Mouse (Mus musculus) spleen, adult 2 months (tissue): ENCODE results near the gene Wasl. TPM values are rescaled to one million over a fixed set of nuclear protein-coding genes. Genes with fewer than 3 reads are reported as not detected.

Experiments
- DNase-seq, 2 experiments: peaks; one replicate each; pipeline versions ENCODE4 v3.0.0 to v3.0.0-alpha.2; 2012 to 2021; ENCODE audit warnings: low spot score in 2 of 2, low read depth in 1 of 2
- H3K27ac ChIP-seq: fragments of 200-500 bp; 2 replicates; pipeline ENCODE4 v1.5.1; 2012; ENCODE audit warnings: low read length, inconsistent platforms; ENCODE audit not compliant: insufficient read depth
- H3K27me3 ChIP-seq: fragments of 200-500 bp; 2 replicates; pipeline ENCODE4 v1.6.1; 2012; ENCODE audit warnings: mild to moderate bottlenecking, moderate library complexity, low read length, inconsistent platforms; ENCODE audit not compliant: control insufficient read depth, insufficient read depth
- H3K36me3 ChIP-seq: fragments of 200-500 bp; 2 replicates; pipeline ENCODE4 v1.6.1; 2012; ENCODE audit warnings: mild to moderate bottlenecking, low read length, inconsistent platforms; ENCODE audit not compliant: control insufficient read depth, insufficient read depth
- H3K4me1 ChIP-seq: fragments of 200-500 bp; 2 replicates; pipeline ENCODE4 v1.6.1; 2011; ENCODE audit warnings: inconsistent platforms; ENCODE audit not compliant: control insufficient read depth, insufficient read depth, insufficient read length
- H3K4me3 ChIP-seq: fragments of 200-500 bp; 2 replicates; pipeline ENCODE4 v1.5.1; 2011; ENCODE audit warnings: mild to moderate bottlenecking, inconsistent platforms; ENCODE audit not compliant: insufficient read depth, insufficient read length; ENCODE audit errors: extremely low read depth
- CTCF ChIP-seq: fragments of 200-500 bp; IDR thresholded peaks from 2 replicates; pipeline ENCODE4 v1.5.1; 2011; ENCODE audit warnings: mild to moderate bottlenecking, inconsistent platforms; ENCODE audit not compliant: insufficient read depth, insufficient read length, insufficient replicate concordance; ENCODE audit errors: extremely low read depth
- POLR2A ChIP-seq: fragments of 200-500 bp; IDR thresholded peaks from 2 replicates; pipeline ENCODE4 v1.6.1; 2011; ENCODE audit warnings: low read depth, low read length, inconsistent platforms
- WGBS: fragments of 180-500 bp; shearing (Covaris S2); methylation state at CpG from one replicate; pipeline ENCODE4 v1.1.7; 2018; 5-methylcytosine and 5-hydroxymethylcytosine counted together
- polyA plus RNA-seq: library from polyadenylated mRNA; depleted of rRNA; stranded (reverse); fragments of >200 nt; gene quantifications from 2 replicates; pipeline ENCODE4 v1.2.3, GENCODE M21; 2012

The Wasl gene
- polyA plus RNA-seq, 1 experiment = 22.3 TPM

DNA sequence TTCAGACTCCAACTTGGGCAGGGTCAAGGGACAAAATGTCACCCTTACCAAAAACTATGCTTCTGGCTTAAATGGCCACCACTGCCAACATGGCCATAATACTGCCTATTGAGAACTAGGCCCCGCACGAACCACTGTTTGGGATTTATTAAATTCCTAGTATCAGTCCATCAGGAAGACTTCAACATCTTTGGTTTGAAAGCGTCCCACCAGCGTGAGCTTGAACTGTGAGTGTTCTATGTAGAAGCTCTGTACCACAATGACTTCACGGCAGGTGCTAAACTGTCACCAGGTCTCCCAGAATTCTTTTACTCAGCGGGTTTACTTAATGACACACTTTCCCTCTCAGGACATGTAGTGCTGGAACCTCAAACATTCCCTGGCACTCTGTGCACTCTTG is 51.5 kb downstream of the Wasl start:
- no peaks in the 10 kb centered on the region for H3K4me1 ChIP-seq
- peaks cover 14% of the 10 kb centered on the region for H3K36me3 ChIP-seq
- H3K27ac ChIP-seq = no peak overlapping the region
- no peaks in the 10 kb centered on the region for H3K27me3 ChIP-seq
- no peak for TF ChIP-seq CTCF
- no peak for TF ChIP-seq POLR2A
- DNase-seq = no peak
- no peak overlapping the region for H3K4me3 ChIP-seq
- WGBS = 97% methylated on average over 6 of the region's 6 CpGs

DNA sequence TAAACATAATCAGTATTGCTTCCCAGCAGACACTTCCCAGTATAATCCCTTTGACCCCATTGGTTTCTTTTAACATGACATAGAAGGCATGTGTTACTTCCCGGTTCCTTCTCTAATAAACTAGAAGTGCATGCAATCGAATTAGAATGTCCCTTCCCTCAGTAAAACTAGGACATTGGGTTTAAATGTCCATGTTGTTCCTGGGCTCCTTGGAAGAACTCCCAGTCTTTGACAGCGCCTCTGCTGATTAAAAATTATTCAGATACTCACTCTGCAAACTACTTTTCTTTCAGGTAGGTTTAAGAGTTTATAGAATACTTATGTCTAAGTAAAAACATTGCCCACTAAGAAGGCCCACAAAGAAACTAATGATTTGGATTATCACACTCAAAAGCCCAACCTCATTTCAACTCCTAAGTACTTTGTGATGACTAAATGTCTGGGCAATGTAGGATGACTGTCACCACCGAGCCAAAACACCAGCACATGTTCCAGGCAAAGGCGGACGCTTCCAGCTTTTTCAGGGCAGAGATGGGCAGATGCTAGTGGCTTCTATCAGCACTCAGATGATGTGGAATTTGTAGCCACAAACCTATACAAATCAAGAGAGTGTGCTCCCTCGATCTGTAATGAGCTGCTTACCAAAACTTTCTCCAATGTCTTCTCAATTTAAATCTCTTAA is 52.6 kb downstream of the Wasl start:
- TF ChIP-seq POLR2A (no peak), CTCF (no peak)
- no peak overlapping the region for H3K4me3 ChIP-seq
- H3K36me3 ChIP-seq = peaks cover 10% of the 10 kb centered on the region
- no peak for DNase-seq
- no peaks in the 10 kb centered on the region for H3K4me1 ChIP-seq
- 91% methylated on average over 7 of the region's 7 CpGs for WGBS
- no peaks in the 10 kb centered on the region for H3K27me3 ChIP-seq
- H3K27ac ChIP-seq = no peak overlapping the region

DNA sequence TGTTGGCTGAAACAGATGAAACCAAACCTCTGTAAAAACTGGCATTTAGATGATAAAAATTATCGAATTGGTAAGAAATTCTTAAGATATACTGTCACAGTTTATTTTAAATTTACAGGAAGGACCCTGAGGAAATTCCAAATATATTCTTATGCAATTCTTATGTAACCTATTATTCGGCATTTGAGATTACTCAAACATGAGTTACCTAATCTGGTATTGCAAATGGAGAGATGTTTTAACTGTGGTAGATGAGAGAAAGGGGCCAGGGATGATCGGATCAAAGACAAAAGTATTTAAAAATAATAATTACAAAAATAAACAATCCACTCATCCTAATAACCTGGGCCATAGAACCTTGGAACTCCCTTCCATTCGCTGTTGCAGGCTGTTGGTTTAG is 54.5 kb downstream of the Wasl start:
- Histone ChIP-seq H3K36me3 (peaks cover 7% of the 10 kb centered on the region), H3K4me1 (no peaks in the 10 kb centered on the region), H3K27ac (no peak overlapping the region), H3K27me3 (no peaks in the 10 kb centered on the region), H3K4me3 (no peak overlapping the region)
- TF ChIP-seq POLR2A (no peak), CTCF (no peak)
- 87% methylated on average over 4 of the region's 4 CpGs for WGBS
- no peak for DNase-seq

DNA sequence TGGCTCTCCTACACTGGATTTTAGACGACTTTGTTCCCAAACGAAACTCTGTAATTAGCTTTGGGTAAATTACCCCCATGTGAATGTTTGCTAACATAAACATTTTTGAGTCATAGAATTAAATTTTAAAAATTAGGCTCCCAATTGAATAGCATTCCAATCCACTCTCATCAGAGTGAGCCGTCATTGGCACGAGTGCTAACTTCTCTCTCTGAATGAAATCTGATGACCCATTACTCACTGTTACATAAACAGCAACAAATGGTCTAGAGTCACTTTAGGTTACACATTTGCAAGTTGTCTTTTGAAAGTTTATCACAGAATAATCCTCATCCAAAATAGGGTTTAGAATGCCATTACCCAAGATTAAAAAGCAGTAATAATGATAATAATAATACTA is 55.3 kb downstream of the Wasl start:
- H3K4me1 ChIP-seq = no peaks in the 10 kb centered on the region
- H3K36me3 ChIP-seq = peaks cover 4% of the 10 kb centered on the region
- no peaks in the 10 kb centered on the region for H3K27me3 ChIP-seq
- no peak for DNase-seq
- H3K27ac ChIP-seq = no peak overlapping the region
- TF ChIP-seq POLR2A = no peak
- no peak for TF ChIP-seq CTCF
- 77% methylated on average over 4 of the region's 4 CpGs for WGBS
- no peak overlapping the region for H3K4me3 ChIP-seq

DNA sequence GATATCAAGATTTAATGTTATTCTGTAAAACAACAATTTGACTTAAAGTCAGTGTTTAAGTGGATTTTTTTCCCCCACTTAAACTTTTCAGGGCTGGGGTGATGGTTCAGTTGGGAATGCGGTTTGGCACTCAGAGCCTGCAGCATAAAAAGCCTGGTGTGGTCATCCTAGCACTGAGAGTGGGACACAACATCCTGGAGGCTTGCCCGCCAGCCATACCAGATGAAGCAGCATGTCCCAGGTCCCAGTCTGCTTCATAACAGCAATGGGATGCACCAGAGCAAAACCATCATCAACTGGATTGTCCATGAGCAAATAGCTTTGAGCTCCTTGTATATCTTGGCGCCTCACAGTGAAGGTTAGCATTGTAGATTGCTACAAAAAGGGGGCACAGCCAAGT is 56.1 kb downstream of the Wasl start:
- peaks cover 2% of the 10 kb centered on the region; the same call in 1 of the 2 replicates for H3K36me3 ChIP-seq
- no peak for DNase-seq
- H3K4me3 ChIP-seq = no peak overlapping the region
- 92% methylated on average over 3 of the region's 3 CpGs for WGBS
- H3K27ac ChIP-seq = no peak overlapping the region
- H3K27me3 ChIP-seq = no peaks in the 10 kb centered on the region
- TF ChIP-seq CTCF (no peak), POLR2A (no peak)
- H3K4me1 ChIP-seq = no peaks in the 10 kb centered on the region

DNA sequence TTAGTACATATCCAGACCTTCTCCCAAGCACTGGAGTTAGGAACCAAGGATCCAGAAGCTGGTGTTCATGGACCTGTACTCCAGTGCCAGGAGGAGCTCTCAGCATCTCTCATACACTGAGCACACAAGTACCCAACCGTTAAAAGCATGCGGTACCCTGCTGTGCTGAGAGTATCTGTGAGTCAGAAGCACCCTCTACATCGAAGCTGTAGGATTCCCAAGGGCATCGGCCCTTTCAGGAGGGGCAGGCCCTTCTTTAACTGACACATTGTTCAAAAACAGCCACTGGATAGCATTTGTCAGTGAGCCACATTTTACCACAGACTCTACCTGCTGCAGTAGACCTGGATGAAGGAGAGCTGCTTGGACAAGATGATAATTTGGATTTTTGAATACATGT is 56.7 kb downstream of the Wasl start:
- no peak overlapping the region for H3K27ac ChIP-seq
- no peaks in the 10 kb centered on the region for H3K27me3 ChIP-seq
- 84% methylated on average over 4 of the region's 4 CpGs for WGBS
- TF ChIP-seq CTCF (no peak), POLR2A (no peak)
- peaks cover 2% of the 10 kb centered on the region; the same call in 1 of the 2 replicates for H3K36me3 ChIP-seq
- no peak for DNase-seq
- no peak overlapping the region for H3K4me3 ChIP-seq
- H3K4me1 ChIP-seq = no peaks in the 10 kb centered on the region

DNA sequence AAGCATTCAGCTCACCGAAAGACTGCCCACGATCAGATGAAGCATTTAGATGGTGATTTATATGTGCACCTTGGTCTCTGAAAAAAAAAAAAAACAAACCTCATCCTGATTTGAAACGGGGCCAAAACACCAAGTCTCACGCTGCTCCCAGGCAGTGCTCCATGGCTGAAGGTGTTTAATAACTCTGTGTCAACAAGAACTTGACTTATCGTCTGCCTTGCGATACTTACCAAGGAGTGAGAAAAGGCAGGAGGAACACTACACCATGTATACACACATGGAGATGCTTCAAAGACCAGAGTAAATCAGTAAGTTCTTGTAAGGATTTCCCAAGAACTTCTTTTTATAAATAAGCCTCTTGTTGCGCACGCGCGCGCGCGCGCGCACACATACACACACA is 57.3 kb downstream of the Wasl start:
- WGBS = 86% methylated on average over 15 of the region's 15 CpGs
- no peaks in the 10 kb centered on the region for H3K27me3 ChIP-seq
- DNase-seq = no peak

More for the DNA sequence above, 57.3 kb downstream of the Wasl start:
- Histone ChIP-seq H3K4me1 (no peaks in the 10 kb centered on the region), H3K4me3 (no peak overlapping the region), H3K27ac (no peak overlapping the region), H3K36me3 (no peaks in the 10 kb centered on the region)
- TF ChIP-seq POLR2A (no peak), CTCF (no peak)
